Mouse (Mus musculus): ENCODE results near the gene Myo15. TPM values are rescaled to one million over a fixed set of nuclear protein-coding genes. Genes with fewer than 3 reads are reported as not detected.
A peak's percentile ranks its signal among the peaks of the same experiment; 100 is the strongest.

Gene Myo15
- polyA plus RNA-seq, 1 experiment = 0.14 TPM

- Histone ChIP-seq H3K4me1 (ENCODE audit: control insufficient read depth, insufficient read depth, low read length) (no peaks in the 10 kb centered on the region), H3K4me3 (ENCODE audit: insufficient read depth, low read depth, low read length) (no peak overlapping the region), H3K27ac (ENCODE audit: insufficient read depth, low read depth, low read length) (no peak overlapping the region), H3K36me3 (ENCODE audit: control insufficient read depth, insufficient read depth, low read length) (no peaks in the 10 kb centered on the region), H3K27me3 (replicated peaks; ENCODE audit: control insufficient read depth, insufficient read depth, low read length) (no peaks in the 10 kb centered on the region)
- DNase-seq = peak; percentile 56
- no peak for TF ChIP-seq POLR2A (IDR thresholded peaks at IDR 0.05; ENCODE audit: low read depth, low read length)
- 61% methylated on average over 4 of the region's 4 CpGs for WGBS
These were observed 49.2 kb downstream of the Myo15 start for GRCm38 (mm10) chr11:60518305-60518704.

- Histone ChIP-seq H3K27me3 (replicated peaks; ENCODE audit: control insufficient read depth, insufficient read depth, low read length) (no peaks in the 10 kb centered on the region), H3K4me1 (ENCODE audit: control insufficient read depth, insufficient read depth, low read length) (no peaks in the 10 kb centered on the region), H3K27ac (ENCODE audit: insufficient read depth, low read depth, low read length) (no peak overlapping the region), H3K36me3 (ENCODE audit: control insufficient read depth, insufficient read depth, low read length) (no peaks in the 10 kb centered on the region), H3K4me3 (ENCODE audit: insufficient read depth, low read depth, low read length) (no peak overlapping the region)
- TF ChIP-seq CTCF (conservative IDR thresholded peaks at IDR 0.05; ENCODE audit: insufficient read depth, insufficient read length, low read depth, low read length) (no peak), POLR2A (IDR thresholded peaks at IDR 0.05; ENCODE audit: low read depth, low read length) (no peak)
- WGBS = 81% methylated on average over 5 of the region's 5 CpGs
- no peak for DNase-seq
These were observed 52.9 kb downstream of the Myo15 start for GRCm38 (mm10) chr11:60522027-60522426.

GRCm38 (mm10) chr11:60522661-60523365 is 53.7 kb downstream of the Myo15 start:
- Histone ChIP-seq H3K4me3 (ENCODE audit: insufficient read depth, low read depth, low read length) (no peak overlapping the region), H3K36me3 (ENCODE audit: control insufficient read depth, insufficient read depth, low read length) (no peaks in the 10 kb centered on the region), H3K27me3 (replicated peaks; ENCODE audit: control insufficient read depth, insufficient read depth, low read length) (no peaks in the 10 kb centered on the region), H3K4me1 (ENCODE audit: control insufficient read depth, insufficient read depth, low read length) (no peaks in the 10 kb centered on the region), H3K27ac (ENCODE audit: insufficient read depth, low read depth, low read length) (no peak overlapping the region)
- TF ChIP-seq CTCF (conservative IDR thresholded peaks at IDR 0.05; ENCODE audit: insufficient read depth, insufficient read length, low read depth, low read length) (no peak), POLR2A (IDR thresholded peaks at IDR 0.05; ENCODE audit: low read depth, low read length) (no peak)
- 93% methylated on average over 6 of the region's 6 CpGs for WGBS
- DNase-seq = no peak

- peak; percentile 94 for DNase-seq
- WGBS = 33% methylated on average over 4 of the region's 4 CpGs
These were observed 57.3 kb downstream of the Myo15 start for GRCm38 (mm10) chr11:60526461-60526860.

DNA sequence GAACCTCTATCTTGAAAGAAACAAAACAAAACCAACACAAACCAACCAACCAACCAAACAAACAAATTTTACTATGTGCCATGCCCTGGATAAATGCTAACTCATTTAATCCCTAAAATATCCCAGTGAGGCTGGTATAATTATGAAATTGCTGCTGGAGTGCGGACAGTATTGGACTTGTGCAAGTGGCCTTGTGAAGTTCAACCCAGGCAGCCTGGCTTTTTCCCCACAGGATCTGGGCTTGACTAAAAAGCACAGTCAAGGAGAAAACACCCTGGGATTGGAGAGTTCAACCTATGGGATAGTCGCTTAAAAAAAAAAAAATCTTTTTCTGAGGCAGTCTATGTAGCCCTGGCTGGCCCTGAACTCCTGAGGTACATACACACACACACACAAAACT is 66.5 kb downstream of the Myo15 start:
- H3K4me3 ChIP-seq (ENCODE audit: insufficient read depth, low read depth, low read length) = no peak overlapping the region
- no peaks in the 10 kb centered on the region for H3K27me3 ChIP-seq (replicated peaks; ENCODE audit: control insufficient read depth, insufficient read depth, low read length)
- 94% methylated on average over 2 of the region's 2 CpGs for WGBS
- no peak overlapping the region for H3K27ac ChIP-seq (ENCODE audit: insufficient read depth, low read depth, low read length)
- no peaks in the 10 kb centered on the region for H3K36me3 ChIP-seq (ENCODE audit: control insufficient read depth, insufficient read depth, low read length)
- H3K4me1 ChIP-seq (ENCODE audit: control insufficient read depth, insufficient read depth, low read length) = peaks cover 18% of the 10 kb centered on the region; the same call in 1 of the 2 replicates
- TF ChIP-seq CTCF (conservative IDR thresholded peaks at IDR 0.05; ENCODE audit: insufficient read depth, insufficient read length, low read depth, low read length) (no peak), POLR2A (IDR thresholded peaks at IDR 0.05; ENCODE audit: low read depth, low read length) (no peak)
- DNase-seq = no peak

More at GRCm38 (mm10) chr11:60526461-60526860, 57.3 kb downstream of the Myo15 start:
- TF ChIP-seq CTCF (conservative IDR thresholded peaks at IDR 0.05; ENCODE audit: insufficient read depth, insufficient read length, low read depth, low read length) (no peak), POLR2A (IDR thresholded peaks at IDR 0.05; ENCODE audit: low read depth, low read length) (no peak)
- Histone ChIP-seq H3K27me3 (replicated peaks; ENCODE audit: control insufficient read depth, insufficient read depth, low read length) (no peaks in the 10 kb centered on the region), H3K4me3 (ENCODE audit: insufficient read depth, low read depth, low read length) (no peak overlapping the region), H3K36me3 (ENCODE audit: control insufficient read depth, insufficient read depth, low read length) (no peaks in the 10 kb centered on the region), H3K27ac (ENCODE audit: insufficient read depth, low read depth, low read length) (no peak overlapping the region), H3K4me1 (ENCODE audit: control insufficient read depth, insufficient read depth, low read length) (no peaks in the 10 kb centered on the region)

GRCm38 (mm10) chr11:60536180-60536858 is 67.2 kb downstream of the Myo15 start, which contains the start of gene Alkbh5:
Gene Alkbh5 (plus strand): TSS chr11:60536381.
- Histone ChIP-seq H3K4me3 (ENCODE audit: insufficient read depth, low read depth, low read length) (peak within 1 kb of the TSS; percentile 81), H3K4me1 (ENCODE audit: control insufficient read depth, insufficient read depth, low read length) (peaks cover 21% of the 10 kb centered on the region; the same call in 1 of the 2 replicates), H3K27ac (ENCODE audit: insufficient read depth, low read depth, low read length) (peak within 1 kb of the TSS; percentile 93), H3K36me3 (ENCODE audit: control insufficient read depth, insufficient read depth, low read length) (no peaks in the 10 kb centered on the region), H3K27me3 (replicated peaks; ENCODE audit: control insufficient read depth, insufficient read depth, low read length) (no peaks in the 10 kb centered on the region)
- 20% methylated on average over 9 of the region's 9 CpGs for WGBS
- DNase-seq = peak; percentile 37
- no peak for TF ChIP-seq CTCF (conservative IDR thresholded peaks at IDR 0.05; ENCODE audit: insufficient read depth, insufficient read length, low read depth, low read length)

DNA sequence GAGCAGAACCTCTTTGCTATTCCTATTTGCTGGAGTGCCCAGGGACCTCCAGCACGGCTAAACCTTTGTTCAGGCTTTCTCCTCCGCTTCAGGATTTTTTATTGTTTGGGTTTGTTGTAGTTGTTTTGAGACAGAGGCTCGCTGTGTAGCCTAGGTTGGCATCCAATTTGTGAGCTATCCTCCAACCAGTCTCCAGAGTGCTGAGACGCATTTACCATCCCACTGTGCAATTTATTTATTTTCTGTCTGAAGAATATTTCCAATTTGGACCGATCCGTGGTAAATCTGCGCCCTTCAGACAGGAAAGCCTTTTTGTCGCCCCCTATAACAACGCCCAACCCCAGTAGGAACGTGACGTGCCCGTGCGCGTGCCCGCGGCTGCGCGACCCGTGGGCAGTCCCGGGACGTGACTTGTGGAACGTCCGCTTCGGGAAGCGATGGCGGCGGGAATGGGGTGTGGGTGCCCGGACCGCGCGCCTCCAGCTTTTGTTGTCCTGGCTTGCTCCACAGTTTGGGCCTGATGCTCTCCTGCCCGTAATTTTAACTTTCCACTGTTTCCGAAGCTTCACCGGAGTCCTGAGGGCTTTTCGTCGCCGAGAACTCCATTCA is 67.8 kb downstream of the Myo15 start:
- Histone ChIP-seq H3K4me1 (ENCODE audit: control insufficient read depth, insufficient read depth, low read length) (peaks cover 21% of the 10 kb centered on the region; the same call in 1 of the 2 replicates), H3K36me3 (ENCODE audit: control insufficient read depth, insufficient read depth, low read length) (peaks cover under 1% of the 10 kb centered on the region), H3K4me3 (ENCODE audit: insufficient read depth, low read depth, low read length) (peak overlapping the region; percentile 81), H3K27ac (ENCODE audit: insufficient read depth, low read depth, low read length) (peak overlapping the region; percentile 93), H3K27me3 (replicated peaks; ENCODE audit: control insufficient read depth, insufficient read depth, low read length) (no peaks in the 10 kb centered on the region)
- peak; percentile 82 for TF ChIP-seq POLR2A (IDR thresholded peaks at IDR 0.05; ENCODE audit: low read depth, low read length)
- no peak for TF ChIP-seq CTCF (conservative IDR thresholded peaks at IDR 0.05; ENCODE audit: insufficient read depth, insufficient read length, low read depth, low read length)
- DNase-seq = peak; percentile 94
- whole genome bisulfite sequencing = under 1% methylated on average over 37 of the region's 37 CpGs
